Mouse (Mus musculus): Measurements from ENCODE around the gene Pbrm1.

DNA sequence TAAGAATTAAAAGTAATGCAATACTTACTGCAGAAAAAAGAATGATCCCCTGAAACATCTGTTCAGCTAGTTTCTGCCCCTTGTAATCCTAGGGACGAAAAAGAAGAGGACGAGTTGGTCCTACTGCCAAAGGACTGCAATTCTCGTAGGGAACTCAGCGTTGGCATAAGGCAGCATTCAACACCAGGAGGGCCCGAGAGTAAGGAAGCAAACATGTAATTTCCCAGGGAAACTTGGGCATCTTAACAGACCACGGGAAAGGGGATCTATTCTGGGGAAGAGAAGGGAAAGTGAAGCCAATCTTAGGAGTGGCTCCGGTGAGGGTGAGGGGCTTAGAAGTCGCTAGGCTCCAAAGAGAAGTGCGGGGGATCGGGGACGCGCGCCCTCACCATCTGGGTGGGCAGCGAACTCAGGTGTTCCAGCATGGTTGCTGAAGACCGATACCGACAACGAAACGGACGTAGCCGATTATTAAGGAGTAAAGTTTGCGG, 18.1 kb upstream of the Pbrm1 start:
- TF ChIP-seq CTCF (IDR thresholded peaks at IDR 0.05; ENCODE audit: low read depth): peak; percentile 14; the same call in 1 of the 2 replicates
- TF ChIP-seq EP300 (IDR thresholded peaks at IDR 0.05; ENCODE audit: low read depth): no peak
